Mouse (Mus musculus) kidney, embryonic 14.5 days (tissue): Measurements from ENCODE around the gene Oprl1. TPM values are rescaled to one million over a fixed set of nuclear protein-coding genes. Genes with fewer than 3 reads are reported as not detected.

Experiments
- ATAC-seq: fragments of 200-750 bp; cut with Nextera tagmentation; 2 replicates; pipeline ENCODE4 v1.8.0; 2017; ENCODE audit warnings: moderate number of reproducible peaks, mild to moderate bottlenecking, moderate TSS enrichment, moderate library complexity; ENCODE audit not compliant: low FRiP score, low TSS enrichment
- H3K27ac ChIP-seq: fragments of 300-500 bp; sonication (generic); 2 replicates; pipeline ENCODE4 v1.5.1; 2014; ENCODE audit warnings: low read depth, mild to moderate bottlenecking, low read length, moderate library complexity, mixed read lengths
- H3K27me3 ChIP-seq: fragments of 300-500 bp; sonication (generic); 2 replicates; pipeline ENCODE4 v1.6.1; 2014; ENCODE audit warnings: mild to moderate bottlenecking, low read length; ENCODE audit not compliant: control insufficient read depth, insufficient read depth
- H3K36me3 ChIP-seq: fragments of 300-500 bp; sonication (generic); 2 replicates; pipeline ENCODE4 v1.6.1; 2014; ENCODE audit warnings: low read length, mixed read lengths; ENCODE audit not compliant: control insufficient read depth, insufficient read depth
- H3K4me1 ChIP-seq: fragments of 300-500 bp; sonication (generic); 2 replicates; pipeline ENCODE4 v1.6.1; 2014; ENCODE audit warnings: low read length, mixed read lengths; ENCODE audit not compliant: control insufficient read depth, insufficient read depth
- H3K4me2 ChIP-seq: fragments of 300-500 bp; sonication (generic); replicated peaks from 2 replicates; pipeline ENCODE4 v1.6.1; 2014; ENCODE audit warnings: low read depth, mild to moderate bottlenecking, low read length
- H3K4me3 ChIP-seq: fragments of 300-500 bp; sonication (generic); 2 replicates; pipeline ENCODE4 v1.5.1; 2014; ENCODE audit warnings: mild to moderate bottlenecking, low read length
- H3K9ac ChIP-seq: fragments of 300-500 bp; sonication (generic); 2 replicates; pipeline ENCODE4 v1.6.1; 2014; ENCODE audit warnings: low read depth, mild to moderate bottlenecking, low read length, moderate library complexity
- H3K9me3 ChIP-seq: fragments of 300-500 bp; sonication (generic); 2 replicates; pipeline ENCODE4 v1.6.1; 2016; ENCODE audit warnings: low read length; ENCODE audit not compliant: control insufficient read depth
- WGBS: fragments of 180-500 bp; shearing (Covaris S2); extraction: QIAGEN DNeasy Blood & Tissue Kit; methylation state at CpG from one replicate; pipeline ENCODE4 v1.1.7; 2014; 5-methylcytosine and 5-hydroxymethylcytosine counted together
- polyA plus RNA-seq: library from polyadenylated mRNA; unstranded; fragments of >200 nt; fragmentation: Nextera tagmentation; extraction: Ambion mirVana; gene quantifications from 2 replicates; pipeline ENCODE4 v1.2.1, GENCODE M21; 2014

Oprl1 gene
- polyA plus RNA-seq, 1 experiment from 2014 or later: 0.53 TPM

DNA sequence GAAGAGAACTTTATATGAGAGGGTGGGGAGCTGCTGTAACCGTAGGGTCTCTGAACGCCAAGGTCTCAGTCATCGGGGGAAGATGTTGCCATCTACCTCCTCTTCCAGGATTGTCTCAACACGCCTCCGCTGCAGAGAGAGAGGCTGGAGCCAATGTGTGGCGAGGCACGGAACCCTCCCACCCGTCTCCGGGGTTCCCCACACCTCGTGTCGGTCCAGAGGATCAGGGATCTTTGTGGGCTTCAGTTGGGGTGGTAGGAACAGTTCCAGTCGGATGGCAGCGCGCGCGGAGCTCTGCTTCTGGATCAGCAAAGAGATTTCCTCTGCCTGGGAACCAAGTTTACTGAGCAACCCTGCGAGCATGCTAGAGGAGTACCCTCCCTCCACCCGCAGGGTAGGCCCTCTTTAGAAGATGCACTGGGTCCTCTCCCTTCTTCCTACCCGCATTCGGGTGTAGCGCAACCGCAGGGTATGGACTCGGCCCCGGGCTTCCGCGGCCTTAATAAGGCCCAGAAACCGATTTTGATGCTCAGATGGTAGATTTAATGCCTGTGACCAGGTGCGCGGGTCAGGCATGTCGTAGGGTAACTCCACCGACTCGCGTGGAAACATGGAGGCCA, 17.9 kb upstream of the Oprl1 start:
- Histone ChIP-seq H3K9ac (no peak overlapping the region), H3K4me3 (no peak overlapping the region), H3K9me3 (no peaks in the 10 kb centered on the region), H3K4me2 (no peak overlapping the region), H3K27me3 (no peaks in the 10 kb centered on the region), H3K27ac (no peak overlapping the region), H3K36me3 (no peaks in the 10 kb centered on the region), H3K4me1 (0 out of 2 replicates have a peak, but pooled peaks cover 6% of the 10 kb centered on the region)
- WGBS: 74% methylated on average over 33 of the region's 33 CpGs
- ATAC-seq: no peak

GRCm38 (mm10) chr2:181698241-181698640, 16.6 kb upstream of the Oprl1 start, which contains the start of gene Lkaaear1:
TSS of gene Lkaaear1 (minus strand) at chr2:181698442.
- H3K9ac ChIP-seq: no peak within 1 kb of the TSS
- H3K4me2 ChIP-seq: no peak within 1 kb of the TSS
- no peak within 1 kb of the TSS for H3K27ac ChIP-seq
- 50% methylated on average over 5 of the region's 5 CpGs for WGBS
- no peaks in the 10 kb centered on the region for H3K4me1 ChIP-seq
- ATAC-seq: no peak
- H3K9me3 ChIP-seq: no peaks in the 10 kb centered on the region
- no peaks in the 10 kb centered on the region for H3K27me3 ChIP-seq
- H3K4me3 ChIP-seq: no peak within 1 kb of the TSS
- H3K36me3 ChIP-seq: no peaks in the 10 kb centered on the region

GRCm38 (mm10) chr2:181706668-181707067, 8.1 kb upstream of the Oprl1 start:
- Histone ChIP-seq H3K27me3 (no peaks in the 10 kb centered on the region), H3K4me1 (no peaks in the 10 kb centered on the region), H3K4me2 (no peak overlapping the region), H3K9ac (no peak overlapping the region), H3K9me3 (no peaks in the 10 kb centered on the region), H3K4me3 (no peak overlapping the region), H3K27ac (no peak overlapping the region), H3K36me3 (no peaks in the 10 kb centered on the region)
- WGBS: 32% methylated on average over 4 of the region's 4 CpGs
- ATAC-seq: no peak

DNA sequence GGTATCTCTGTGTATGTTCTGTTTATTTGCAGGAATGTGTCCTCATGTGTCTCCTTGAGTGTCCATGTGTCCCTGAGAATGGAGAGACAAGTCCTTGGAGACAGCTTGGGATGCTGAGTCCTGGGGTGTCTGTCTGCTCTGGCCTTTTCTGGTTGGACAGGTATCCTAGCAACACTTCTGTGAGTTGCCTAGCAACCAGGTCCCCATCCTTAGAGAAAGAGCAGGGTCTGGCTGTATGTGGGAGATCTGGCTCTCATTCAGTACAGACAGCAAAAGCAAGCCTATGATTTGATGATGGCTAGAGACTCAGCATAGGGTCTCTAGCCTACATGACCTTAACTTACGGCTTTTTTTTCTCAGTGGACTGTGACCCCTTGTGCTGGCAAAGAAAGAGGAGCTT, 1.1 kb upstream of the Oprl1 start:
- ATAC-seq: no peak
- Histone ChIP-seq H3K4me1 (no peaks in the 10 kb centered on the region), H3K27ac (no peak overlapping the region), H3K36me3 (no peaks in the 10 kb centered on the region), H3K4me2 (no peak overlapping the region), H3K9me3 (no peaks in the 10 kb centered on the region), H3K27me3 (no peaks in the 10 kb centered on the region), H3K9ac (no peak overlapping the region), H3K4me3 (no peak overlapping the region)
- 89% methylated on average over 1 of the region's 1 CpGs for WGBS

DNA sequence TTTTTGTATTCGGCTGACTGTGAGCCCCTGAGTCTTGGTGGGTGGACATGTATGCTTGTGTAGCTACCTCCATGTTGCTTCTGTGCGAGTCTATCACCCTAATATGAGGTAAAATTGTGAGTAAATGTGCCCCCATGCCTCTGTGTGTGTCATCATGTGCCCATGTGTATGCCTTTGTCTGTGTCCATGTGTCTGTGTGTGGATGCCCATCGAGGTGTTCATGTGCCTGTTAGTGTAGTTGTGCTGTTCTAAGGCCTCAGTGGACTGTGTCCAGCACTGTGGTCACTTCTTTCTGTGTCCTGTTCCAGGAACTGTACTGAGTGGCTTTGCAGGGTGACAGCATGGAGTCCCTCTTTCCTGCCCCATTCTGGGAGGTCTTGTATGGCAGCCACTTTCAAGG, 566 bp downstream of the Oprl1 start:
- Histone ChIP-seq H3K27ac (no peak overlapping the region), H3K4me2 (no peak overlapping the region), H3K27me3 (no peaks in the 10 kb centered on the region), H3K4me3 (no peak overlapping the region), H3K9ac (no peak overlapping the region), H3K4me1 (no peaks in the 10 kb centered on the region), H3K9me3 (no peaks in the 10 kb centered on the region), H3K36me3 (no peaks in the 10 kb centered on the region)
- no peak for ATAC-seq
- 75% methylated on average over 3 of the region's 3 CpGs for WGBS

GRCm38 (mm10) chr2:181716991-181717390, 2.2 kb downstream of the Oprl1 start:
- no peak overlapping the region for H3K4me3 ChIP-seq
- no peaks in the 10 kb centered on the region for H3K9me3 ChIP-seq
- H3K36me3 ChIP-seq: no peaks in the 10 kb centered on the region
- no peaks in the 10 kb centered on the region for H3K27me3 ChIP-seq
- no peaks in the 10 kb centered on the region for H3K4me1 ChIP-seq
- no peak overlapping the region for H3K4me2 ChIP-seq
- 59% methylated on average over 3 of the region's 3 CpGs for WGBS
- no peak for ATAC-seq
- no peak overlapping the region for H3K9ac ChIP-seq
- H3K27ac ChIP-seq: no peak overlapping the region

DNA sequence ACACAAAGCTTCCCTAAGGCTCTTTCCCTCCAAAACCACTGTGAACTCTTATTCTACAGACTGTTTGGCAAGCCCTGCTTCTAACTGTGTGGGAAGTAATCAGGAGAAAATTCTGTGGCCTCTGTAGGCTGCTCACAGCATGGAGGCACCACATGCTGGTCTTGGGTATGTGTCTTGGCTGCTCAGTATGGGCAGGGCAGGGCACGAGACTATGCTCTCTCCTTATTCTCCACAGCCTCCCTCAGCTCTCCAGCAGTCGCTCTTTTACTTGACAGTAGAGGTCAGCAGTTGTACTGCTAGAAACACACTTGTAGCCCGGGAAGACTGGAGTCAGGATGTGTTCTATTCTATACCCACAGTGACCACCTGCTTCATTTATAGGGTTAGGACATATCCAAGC, 5.2 kb downstream of the Oprl1 start:
- Histone ChIP-seq H3K4me2 (no peak overlapping the region), H3K27ac (no peak overlapping the region), H3K9me3 (no peaks in the 10 kb centered on the region), H3K36me3 (no peaks in the 10 kb centered on the region), H3K27me3 (no peaks in the 10 kb centered on the region), H3K4me3 (no peak overlapping the region), H3K9ac (no peak overlapping the region), H3K4me1 (no peaks in the 10 kb centered on the region)
- 31% methylated on average over 3 of the region's 3 CpGs for WGBS
- ATAC-seq: no peak

DNA sequence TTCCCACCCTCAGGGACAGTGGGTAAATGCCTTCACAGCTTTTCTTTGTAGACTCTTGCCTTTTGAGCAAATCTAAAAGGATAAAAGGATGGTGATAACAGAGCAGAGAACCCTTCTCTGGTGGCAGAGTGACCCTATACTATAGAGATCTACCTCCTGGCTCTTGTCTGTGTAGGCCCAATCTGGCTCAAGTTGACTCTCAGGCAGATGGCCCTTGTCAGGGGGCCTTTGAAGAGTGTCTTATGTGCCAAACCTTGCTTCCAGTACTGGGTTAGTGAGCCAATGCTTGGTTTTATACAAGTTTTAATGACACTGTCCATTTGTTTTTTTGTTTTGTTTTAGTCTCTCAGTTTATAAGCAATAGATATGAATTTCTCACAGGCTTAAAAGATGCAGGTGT, 6.4 kb downstream of the Oprl1 start:
- H3K27me3 ChIP-seq: no peaks in the 10 kb centered on the region
- no peaks in the 10 kb centered on the region for H3K36me3 ChIP-seq
- ATAC-seq: no peak
- no peaks in the 10 kb centered on the region for H3K4me1 ChIP-seq
- H3K4me3 ChIP-seq: no peak overlapping the region
- no peak overlapping the region for H3K9ac ChIP-seq
- H3K4me2 ChIP-seq: no peak overlapping the region
- H3K9me3 ChIP-seq: no peaks in the 10 kb centered on the region
- H3K27ac ChIP-seq: no peak overlapping the region

DNA sequence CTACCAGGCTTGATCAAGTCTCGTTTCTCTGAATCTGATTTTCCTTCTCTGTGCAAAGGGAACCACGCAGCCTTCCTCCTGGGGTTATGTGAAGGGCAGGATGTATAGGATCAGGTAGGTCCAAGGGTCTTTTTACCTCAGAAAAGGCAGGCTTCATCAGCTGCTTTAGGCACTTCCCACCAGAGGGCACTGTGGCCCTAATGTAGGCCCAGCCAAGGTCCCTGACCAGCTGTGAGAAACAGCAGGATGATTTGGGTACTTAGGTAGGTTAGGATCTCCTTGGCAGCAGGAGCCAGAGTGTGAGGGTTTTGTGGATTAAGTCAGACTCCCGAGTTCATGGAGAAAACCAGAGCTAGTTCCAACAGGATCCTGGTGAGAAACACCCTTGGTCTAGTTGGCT, 7.4 kb downstream of the Oprl1 start:
- Histone ChIP-seq H3K9me3 (no peaks in the 10 kb centered on the region), H3K4me3 (no peak overlapping the region), H3K27ac (no peak overlapping the region), H3K4me2 (no peak overlapping the region), H3K36me3 (no peaks in the 10 kb centered on the region), H3K4me1 (no peaks in the 10 kb centered on the region), H3K27me3 (no peaks in the 10 kb centered on the region), H3K9ac (no peak overlapping the region)
- WGBS: 15% methylated on average over 3 of the region's 3 CpGs
- no peak for ATAC-seq
